Mouse (Mus musculus): ENCODE measurements around the gene Gas2l1. TPM values are rescaled to one million over a fixed set of nuclear protein-coding genes. Genes with fewer than 3 reads are reported as not detected.
"Not testable (repeated sequence)": the region's sequence is repeated elsewhere in the genome, so short reads cannot be mapped to it uniquely, and the experiment has no call there.

Gene Gas2l1
- polyA plus RNA-seq, 1 experiment from 2014 or later = 14.9 TPM

DNA sequence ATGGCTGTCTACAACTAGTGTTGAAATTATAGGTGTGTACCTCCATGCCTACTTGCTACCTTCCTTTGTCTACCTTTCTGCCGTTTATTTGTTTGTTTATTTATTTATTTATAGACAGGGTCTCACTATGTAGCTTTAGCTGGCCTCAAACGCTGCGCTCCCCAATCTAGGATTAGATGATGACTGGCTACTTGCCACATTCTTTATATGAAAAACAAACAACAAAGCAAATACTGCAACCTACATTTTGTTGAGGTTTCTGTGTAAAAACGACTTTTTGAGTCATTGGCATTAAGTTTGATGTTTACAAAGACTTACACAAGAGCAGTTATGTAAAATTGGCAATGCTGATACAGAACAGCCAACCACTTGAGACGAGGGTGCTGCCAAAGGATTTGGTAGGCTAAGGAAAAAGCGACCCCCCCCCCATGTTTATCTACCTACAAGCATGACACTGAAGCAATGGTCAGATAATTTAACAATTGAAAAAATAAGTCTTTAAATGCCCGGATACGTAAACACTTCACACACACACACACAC lies 31.4 kb upstream of the Gas2l1 start:
- DNase-seq (no peak), ATAC-seq (no peak)
- WGBS (ENCODE audit: insufficient replicate concordance) = 36% methylated on average over 8 of the region's 8 CpGs
- Histone ChIP-seq H3K36me3 (replicated peaks; ENCODE audit: insufficient read depth, low read length) (peaks cover 22% of the 10 kb centered on the region), H3K4me2 (ENCODE audit: low read depth, low read length) (peak overlapping the region; percentile 75), H3K9me3 (ENCODE audit: low read length) (no peaks in the 10 kb centered on the region), H3K27ac (ENCODE audit: low read depth) (0 out of 2 replicates have a peak overlapping the region, but pooled peaks have one; percentile 18), H3K4me3 (ENCODE audit: low read depth, low read length) (peak overlapping the region; percentile 92), H3K4me1 (ENCODE audit: insufficient read depth) (peaks cover 23% of the 10 kb centered on the region), H3K9ac (replicated peaks) (peak overlapping the region; percentile 95), H3K27me3 (ENCODE audit: insufficient read depth, low read length) (no peaks in the 10 kb centered on the region)
- TF ChIP-seq CTCF (IDR thresholded peaks at IDR 0.05; ENCODE audit: low read depth) = no peak
- no peak for TF ChIP-seq EP300 (IDR thresholded peaks at IDR 0.05; ENCODE audit: low read depth)

DNA sequence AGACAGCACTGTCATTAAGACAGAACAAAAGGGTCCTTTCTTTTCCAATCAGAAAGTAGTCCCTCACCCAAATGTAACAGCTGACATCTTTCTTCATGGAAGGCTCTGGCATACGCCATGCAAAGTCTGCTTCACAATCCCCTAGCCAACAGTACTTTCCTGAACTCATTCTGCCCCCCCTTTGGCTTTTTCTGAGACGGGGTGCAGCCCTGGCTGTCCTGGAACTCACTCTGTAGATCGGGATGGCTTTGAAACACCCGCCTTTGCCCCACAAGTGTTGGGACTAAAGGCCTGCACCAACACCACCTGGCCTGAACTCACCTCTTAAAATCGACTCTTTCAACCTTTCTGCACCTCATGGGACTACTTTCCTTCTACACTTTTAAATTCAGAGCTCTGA lies 30.8 kb upstream of the Gas2l1 start:
- Histone ChIP-seq H3K9me3 (ENCODE audit: low read length) (no peaks in the 10 kb centered on the region), H3K4me2 (ENCODE audit: low read depth, low read length) (peak overlapping the region; percentile 75), H3K36me3 (replicated peaks; ENCODE audit: insufficient read depth, low read length) (peaks cover 29% of the 10 kb centered on the region), H3K4me1 (ENCODE audit: insufficient read depth) (peaks cover 23% of the 10 kb centered on the region), H3K27ac (ENCODE audit: low read depth) (0 out of 2 replicates have a peak overlapping the region, but pooled peaks have one; percentile 18), H3K4me3 (ENCODE audit: low read depth, low read length) (no peak overlapping the region), H3K27me3 (ENCODE audit: insufficient read depth, low read length) (no peaks in the 10 kb centered on the region), H3K9ac (replicated peaks) (no peak overlapping the region)
- no peak for ATAC-seq
- TF ChIP-seq CTCF (IDR thresholded peaks at IDR 0.05; ENCODE audit: low read depth) (no peak), EP300 (IDR thresholded peaks at IDR 0.05; ENCODE audit: low read depth) (no peak)
- DNase-seq = no peak
- WGBS (ENCODE audit: insufficient replicate concordance) = 63% methylated on average over 5 of the region's 5 CpGs

DNA sequence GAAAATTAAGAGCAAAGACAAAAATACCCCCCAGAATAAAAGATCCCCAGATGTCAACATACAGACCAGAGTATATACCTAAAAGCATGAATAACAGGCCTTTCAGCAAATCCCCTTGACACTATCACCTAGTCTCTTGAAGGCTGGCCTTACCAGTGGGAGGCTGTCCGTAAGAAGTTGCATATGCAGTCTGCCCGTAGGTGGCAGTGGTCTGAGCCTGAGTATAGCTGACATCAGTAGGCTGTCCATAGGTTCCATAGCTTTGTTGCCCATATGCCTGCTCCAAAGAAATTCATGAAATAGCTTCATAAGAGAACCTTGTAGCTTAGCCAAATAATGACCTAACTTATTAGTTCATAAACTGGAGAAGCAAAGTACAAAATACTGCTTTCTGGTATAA lies 26.6 kb upstream of the Gas2l1 start:
- ATAC-seq (peak; percentile 32; the same call in 1 of the 2 replicates), DNase-seq (no peak)
- H3K9ac ChIP-seq (replicated peaks) = no peak overlapping the region
- H3K4me3 ChIP-seq (ENCODE audit: low read depth, low read length) = no peak overlapping the region
- H3K4me1 ChIP-seq (ENCODE audit: insufficient read depth) = peaks cover 16% of the 10 kb centered on the region
- H3K27ac ChIP-seq (ENCODE audit: low read depth) = no peak overlapping the region
- no peak overlapping the region for H3K4me2 ChIP-seq (ENCODE audit: low read depth, low read length)
- TF ChIP-seq CTCF (IDR thresholded peaks at IDR 0.05; ENCODE audit: low read depth) (peak; percentile 51), EP300 (IDR thresholded peaks at IDR 0.05; ENCODE audit: low read depth) (no peak)
- no peaks in the 10 kb centered on the region for H3K9me3 ChIP-seq (ENCODE audit: low read length)
- H3K36me3 ChIP-seq (replicated peaks; ENCODE audit: insufficient read depth, low read length) = peaks cover 65% of the 10 kb centered on the region
- no peaks in the 10 kb centered on the region for H3K27me3 ChIP-seq (ENCODE audit: insufficient read depth, low read length)
- WGBS (ENCODE audit: insufficient replicate concordance) = 51% methylated on average over 2 of the region's 2 CpGs

DNA sequence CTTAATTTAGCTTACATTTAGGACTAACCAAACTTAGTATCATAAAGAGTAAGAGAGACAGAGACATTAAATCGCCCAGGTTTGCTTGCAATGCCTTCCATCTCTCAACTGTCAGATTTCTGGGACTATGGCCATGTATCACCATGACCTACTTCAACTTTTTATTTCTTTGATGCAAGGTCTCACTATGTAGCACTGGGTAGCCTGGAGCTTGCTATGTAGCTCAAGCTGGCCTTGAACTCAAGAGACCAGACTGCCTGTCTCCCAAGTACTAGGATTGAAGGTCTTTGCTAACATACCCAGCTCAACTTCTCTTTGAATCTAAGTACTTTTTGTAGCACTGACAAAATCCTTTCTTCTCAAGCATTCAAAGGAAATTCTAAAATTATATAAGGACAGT lies 24.0 kb upstream of the Gas2l1 start:
- H3K4me3 ChIP-seq (ENCODE audit: low read depth, low read length) = no peak overlapping the region
- H3K9me3 ChIP-seq (ENCODE audit: low read length) = no peaks in the 10 kb centered on the region
- no peaks in the 10 kb centered on the region for H3K27me3 ChIP-seq (ENCODE audit: insufficient read depth, low read length)
- no peak overlapping the region for H3K27ac ChIP-seq (ENCODE audit: low read depth)
- peaks cover 91% of the 10 kb centered on the region for H3K36me3 ChIP-seq (replicated peaks; ENCODE audit: insufficient read depth, low read length)
- no peak overlapping the region for H3K4me2 ChIP-seq (ENCODE audit: low read depth, low read length)
- TF ChIP-seq EP300 (IDR thresholded peaks at IDR 0.05; ENCODE audit: low read depth) (no peak), CTCF (IDR thresholded peaks at IDR 0.05; ENCODE audit: low read depth) (no peak)
- DNase-seq = no peak
- H3K4me1 ChIP-seq (ENCODE audit: insufficient read depth) = peaks cover 1% of the 10 kb centered on the region
- ATAC-seq = no peak
- H3K9ac ChIP-seq (replicated peaks) = no peak overlapping the region
- WGBS (ENCODE audit: insufficient replicate concordance) = 94% methylated on average over 1 of the region's 1 CpGs

GRCm38 (mm10) chr11:5076843-5077242 lies 11.7 kb upstream of the Gas2l1 start:
- H3K4me3 ChIP-seq (ENCODE audit: low read depth, low read length); H3K9me3 ChIP-seq (ENCODE audit: low read length); H3K27ac ChIP-seq (ENCODE audit: low read depth); DNase-seq; H3K27me3 ChIP-seq (ENCODE audit: insufficient read depth, low read length); H3K9ac ChIP-seq (replicated peaks); H3K4me1 ChIP-seq (ENCODE audit: insufficient read depth); H3K4me2 ChIP-seq (ENCODE audit: low read depth, low read length): not testable (repeated sequence)
- 76% methylated on average over 4 of the region's 5 CpGs for WGBS (ENCODE audit: insufficient replicate concordance)
- ATAC-seq = peak; percentile 54
- H3K36me3 ChIP-seq (replicated peaks; ENCODE audit: insufficient read depth, low read length) = peaks cover 76% of the 10 kb centered on the region

DNA sequence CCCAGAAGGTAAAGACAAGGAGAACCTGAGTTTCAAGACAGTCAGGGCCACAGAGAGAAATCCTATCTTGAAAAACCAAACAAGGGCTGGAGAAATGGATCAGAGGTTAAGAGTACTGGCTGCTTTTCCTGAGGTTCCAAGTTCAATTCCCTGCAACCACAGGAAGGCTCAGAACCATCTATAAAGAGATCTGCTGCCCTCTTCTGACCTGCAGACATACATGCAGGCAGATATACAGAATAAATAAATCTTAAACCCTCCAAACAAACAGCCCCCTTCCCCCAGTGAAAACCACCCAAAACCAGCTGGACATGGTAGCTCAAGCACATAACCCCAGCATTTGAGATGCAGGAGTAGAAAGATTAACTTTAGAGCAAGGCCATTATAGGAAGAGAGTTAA lies 10.6 kb upstream of the Gas2l1 start:
- H3K4me1 ChIP-seq (ENCODE audit: insufficient read depth) = no peaks in the 10 kb centered on the region
- H3K4me2 ChIP-seq (ENCODE audit: low read depth, low read length) = no peak overlapping the region
- no peaks in the 10 kb centered on the region for H3K9me3 ChIP-seq (ENCODE audit: low read length)
- ATAC-seq (no peak), DNase-seq (no peak)
- peak; percentile 41 for TF ChIP-seq CTCF (IDR thresholded peaks at IDR 0.05; ENCODE audit: low read depth)
- TF ChIP-seq EP300 (IDR thresholded peaks at IDR 0.05; ENCODE audit: low read depth) = no peak
- no peak overlapping the region for H3K4me3 ChIP-seq (ENCODE audit: low read depth, low read length)
- H3K9ac ChIP-seq (replicated peaks) = no peak overlapping the region
- peaks cover 80% of the 10 kb centered on the region for H3K36me3 ChIP-seq (replicated peaks; ENCODE audit: insufficient read depth, low read length)
- no peak overlapping the region for H3K27ac ChIP-seq (ENCODE audit: low read depth)
- H3K27me3 ChIP-seq (ENCODE audit: insufficient read depth, low read length) = no peaks in the 10 kb centered on the region

DNA sequence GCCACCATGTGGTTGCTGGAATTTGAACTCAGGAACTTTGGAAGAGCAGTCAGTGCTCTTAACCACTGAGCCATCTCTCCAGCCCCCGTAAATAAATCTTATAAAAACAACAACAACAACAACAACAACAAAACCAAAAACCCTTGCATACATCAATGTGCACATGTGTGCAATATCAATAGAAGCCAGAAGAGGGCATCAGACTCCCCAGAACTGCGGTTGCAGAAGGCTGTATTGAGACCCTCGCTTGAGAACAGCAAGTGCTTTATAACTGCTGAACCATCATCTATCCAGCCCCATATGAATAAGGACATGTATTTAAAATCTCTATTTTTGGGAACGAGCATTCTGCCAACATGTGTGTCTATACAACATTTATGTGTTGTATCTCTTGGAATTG lies 9.8 kb upstream of the Gas2l1 start:
- no peak for DNase-seq
- WGBS (ENCODE audit: insufficient replicate concordance) = 69% methylated on average over 4 of the region's 4 CpGs
- H3K9me3 ChIP-seq (ENCODE audit: low read length) = no peaks in the 10 kb centered on the region
- no peak overlapping the region for H3K4me3 ChIP-seq (ENCODE audit: low read depth, low read length)
- ATAC-seq = no peak
- H3K36me3 ChIP-seq (replicated peaks; ENCODE audit: insufficient read depth, low read length) = peaks cover 80% of the 10 kb centered on the region
- no peak overlapping the region for H3K27ac ChIP-seq (ENCODE audit: low read depth)
- H3K4me1 ChIP-seq (ENCODE audit: insufficient read depth) = no peaks in the 10 kb centered on the region
- H3K27me3 ChIP-seq (ENCODE audit: insufficient read depth, low read length) = no peaks in the 10 kb centered on the region
- peak; percentile 73 for TF ChIP-seq CTCF (IDR thresholded peaks at IDR 0.05; ENCODE audit: low read depth)
- TF ChIP-seq EP300 (IDR thresholded peaks at IDR 0.05; ENCODE audit: low read depth) = no peak
- H3K9ac ChIP-seq (replicated peaks) = no peak overlapping the region
- no peak overlapping the region for H3K4me2 ChIP-seq (ENCODE audit: low read depth, low read length)
